Mouse (Mus musculus): Measurements from ENCODE around the gene Cadm3. TPM values are rescaled to one million over a fixed set of nuclear protein-coding genes. Genes with fewer than 3 reads are reported as not detected.

The Cadm3 gene
- polyA plus RNA-seq, 1 experiment from 2014 or later = 10.1 TPM

Other genes starting within 250 kb of the Cadm3 start
- gene Olfr1408, start 230.3 kb downstream of the Cadm3 start, polyA plus RNA-seq (2014; fragmentation: Nextera tagmentation; extraction: Ambion mirVana) = not detected in 2 replicates
- gene Olfr1406, start 177.1 kb downstream of the Cadm3 start, polyA plus RNA-seq (2014; fragmentation: Nextera tagmentation; extraction: Ambion mirVana) = not detected in 2 replicates
- not detected in 2 replicates for gene Olfr218, start 169.9 kb downstream of the Cadm3 start, polyA plus RNA-seq (2014; fragmentation: Nextera tagmentation; extraction: Ambion mirVana)
- not detected in 2 replicates for gene Olfr1404, start 155.3 kb downstream of the Cadm3 start, polyA plus RNA-seq (2014; fragmentation: Nextera tagmentation; extraction: Ambion mirVana)
- gene Fcer1a, start 140.5 kb downstream of the Cadm3 start, polyA plus RNA-seq (2014; fragmentation: Nextera tagmentation; extraction: Ambion mirVana) = not detected in 2 replicates
- not detected in 2 replicates for gene Olfr418, start 101.7 kb downstream of the Cadm3 start, polyA plus RNA-seq (2014; fragmentation: Nextera tagmentation; extraction: Ambion mirVana)
- gene Mptx2, start 89.9 kb downstream of the Cadm3 start, polyA plus RNA-seq (2014; fragmentation: Nextera tagmentation; extraction: Ambion mirVana) = not detected in 2 replicates
- gene Ackr1, start 33.9 kb downstream of the Cadm3 start, polyA plus RNA-seq (2014; fragmentation: Nextera tagmentation; extraction: Ambion mirVana) = 1.5 and 1.9 TPM in 2 replicates
- 1.3 and 2.2 TPM in 2 replicates for gene Aim2, start 16.8 kb downstream of the Cadm3 start, polyA plus RNA-seq (2014; fragmentation: Nextera tagmentation; extraction: Ambion mirVana)
- 0.09 and 0.32 TPM in 2 replicates for gene Ifi206, start 123.3 kb upstream of the Cadm3 start, polyA plus RNA-seq (2014; fragmentation: Nextera tagmentation; extraction: Ambion mirVana)
- gene Ifi214, start 168.3 kb upstream of the Cadm3 start, polyA plus RNA-seq (2014; fragmentation: Nextera tagmentation; extraction: Ambion mirVana) = not detected in 2 replicates
- not detected in 2 replicates for gene Ifi213, start 231.6 kb upstream of the Cadm3 start, polyA plus RNA-seq (2014; fragmentation: Nextera tagmentation; extraction: Ambion mirVana)

Data from stomach, embryonic 14.5 days (tissue).